In the genomic region with DNA sequence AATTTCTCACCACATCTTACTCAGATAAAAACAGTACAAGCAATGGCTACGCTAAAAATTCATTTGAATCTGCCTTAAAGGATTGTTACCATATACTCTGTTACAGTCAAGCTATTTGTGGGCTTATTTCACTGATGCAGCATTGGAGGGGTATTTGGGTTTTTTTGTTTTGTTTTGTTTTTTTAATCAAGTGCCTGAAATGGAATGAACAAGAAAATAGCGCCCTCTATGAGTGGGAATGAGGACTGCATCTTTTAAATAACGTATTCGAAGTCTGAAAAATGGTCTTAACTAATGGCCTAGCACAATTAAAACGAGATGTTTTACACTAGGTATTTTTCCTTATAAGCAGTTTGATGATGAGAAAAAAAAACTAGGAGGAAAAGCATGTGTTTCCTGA, we compare ENCODE assay signal across 11 mouse cellular contexts.
DNase-seq lines count a peak whose midpoint lies in the region; ATAC-seq and TF ChIP-seq lines count a peak whose summit lies in the region.
"Had no signal": no experiment of that assay in that cellular context is flagged by ENCODE, and none has a peak within 500 bp of the region (broad histone marks: within the 10 kb centered on the region; RNA-seq: fewer than 3 reads in every experiment).

No protein-coding gene starts in this region.

- no peaks in the 10 kb centered on the region for H3K79me2 ChIP-seq in MEL (ENCODE audit: control insufficient read depth, insufficient read depth, low read length, poor library complexity)

- H3K36me3 ChIP-seq in forebrain, embryonic 16.5 days (ENCODE audit: control insufficient read depth, insufficient read depth): no peaks in the 10 kb centered on the region
- H3K36me3 ChIP-seq in forebrain, embryonic 13.5 days (ENCODE audit: poor library complexity, severe bottlenecking): no peaks in the 10 kb centered on the region
- no peaks in the 10 kb centered on the region for H3K36me3 ChIP-seq in lung, embryonic 14.5 days (ENCODE audit: insufficient read depth)
- H3K36me3 ChIP-seq in MEL (ENCODE audit: control insufficient read depth in 1 of 2, insufficient read depth in 2 of 2, low read length in 2 of 2): peaks cover 0 to 2% of the 10 kb centered on the region in 2 experiments; a peak in 2 of 4 replicates
- H3K36me3 ChIP-seq in kidney, embryonic 15.5 days: no peaks in the 10 kb centered on the region
- H3K36me3 ChIP-seq: G1E; limb, embryonic 12.5 days; stomach, embryonic 15.5 days had no signal

- TF ChIP-seq CTCF in lung, embryonic 14.5 days (IDR thresholded peaks at IDR 0.05; ENCODE audit: low read depth): peak; percentile 46
- peak in 2 of 3 experiments; percentile 66 to 70; a peak in 4 of 6 replicates for TF ChIP-seq CTCF in MEL (IDR thresholded peaks at IDR 0.05 in 2 of 3, conservative IDR thresholded peaks at IDR 0.05 in 1 of 3; ENCODE audit: control insufficient read depth in 1 of 3, insufficient read depth in 1 of 3, low read depth in 2 of 3, low read length in 3 of 3, poor library complexity in 1 of 3, severe bottlenecking in 1 of 3)

- H3K27me3 ChIP-seq in forebrain, embryonic 16.5 days (replicated peaks; ENCODE audit: control insufficient read depth, insufficient read depth, low read length): no peaks in the 10 kb centered on the region
- no peaks in the 10 kb centered on the region for H3K27me3 ChIP-seq in forebrain, embryonic 13.5 days
- no peaks in the 10 kb centered on the region for H3K27me3 ChIP-seq in lung, embryonic 14.5 days (ENCODE audit: insufficient read depth, low read length)
- peaks cover 4% of the 10 kb centered on the region in 2 experiments for H3K27me3 ChIP-seq in MEL (ENCODE audit: control insufficient read depth in 1 of 2, insufficient read depth in 2 of 2, low read length in 2 of 2)
- H3K27me3 ChIP-seq in kidney, embryonic 15.5 days: no peaks in the 10 kb centered on the region
- H3K27me3 ChIP-seq: limb, embryonic 12.5 days; stomach, embryonic 15.5 days had no signal

- no peak overlapping the region for H3K4me2 ChIP-seq in forebrain, embryonic 16.5 days (ENCODE audit: low read length)
- no peak overlapping the region for H3K4me2 ChIP-seq in forebrain, embryonic 13.5 days
- H3K4me2 ChIP-seq in lung, embryonic 14.5 days: no peak overlapping the region
- H3K4me2 ChIP-seq in kidney, embryonic 15.5 days: no peak overlapping the region
- H3K4me2 ChIP-seq: limb, embryonic 12.5 days; stomach, embryonic 15.5 days had no signal

- WGBS in forebrain, embryonic 16.5 days: 67% methylated on average over 5 of the region's 5 CpGs
- WGBS in forebrain, embryonic 13.5 days: 71% methylated on average over 5 of the region's 5 CpGs
- WGBS in lung, embryonic 14.5 days: 68% methylated on average over 5 of the region's 5 CpGs
- WGBS in kidney, embryonic 15.5 days: 74% methylated on average over 5 of the region's 5 CpGs

- no peak for TF ChIP-seq POLR2A in MEL (IDR thresholded peaks at IDR 0.05; ENCODE audit: control insufficient read depth in 1 of 2, insufficient read depth in 1 of 2, low read depth in 1 of 2, low read length in 2 of 2, poor library complexity in 1 of 2)

- peak overlapping the region; percentile 89 for H3K27ac ChIP-seq in forebrain, embryonic 16.5 days (ENCODE audit: low read length)
- H3K27ac ChIP-seq in forebrain, embryonic 13.5 days: no peak overlapping the region
- no peak overlapping the region for H3K27ac ChIP-seq in lung, embryonic 14.5 days (ENCODE audit: low read depth)
- H3K27ac ChIP-seq in MEL (ENCODE audit: control insufficient read depth, low read depth, low read length): no peak overlapping the region
- no peak overlapping the region for H3K27ac ChIP-seq in kidney, embryonic 15.5 days
- H3K27ac ChIP-seq: limb, embryonic 12.5 days; stomach, embryonic 15.5 days had no signal

- H3K4me1 ChIP-seq in forebrain, embryonic 16.5 days (replicated peaks; ENCODE audit: control insufficient read depth, insufficient read depth, low read length): peaks cover 13% of the 10 kb centered on the region
- no peaks in the 10 kb centered on the region for H3K4me1 ChIP-seq in forebrain, embryonic 13.5 days
- no peaks in the 10 kb centered on the region for H3K4me1 ChIP-seq in lung, embryonic 14.5 days (ENCODE audit: insufficient read depth)
- peaks cover 0 to 3% of the 10 kb centered on the region in 2 experiments; a peak in 1 of 4 replicates for H3K4me1 ChIP-seq in MEL (ENCODE audit: control insufficient read depth in 1 of 2, insufficient read depth in 2 of 2, low read length in 2 of 2)
- H3K4me1 ChIP-seq in kidney, embryonic 15.5 days: 0 out of 2 replicates have a peak, but pooled peaks cover 5% of the 10 kb centered on the region
- H3K4me1 ChIP-seq: limb, embryonic 12.5 days; stomach, embryonic 15.5 days had no signal

- peak; percentile 34 for TF ChIP-seq RAD21 in MEL (IDR thresholded peaks at IDR 0.05; ENCODE audit: low read depth, low read length)

- DNase-seq in lung, embryonic 14.5 days: peak; percentile 64
- no peak for DNase-seq in lung, postnatal 25 days (ENCODE audit: low spot score)
- peak; percentile 61 for DNase-seq in MEL (ENCODE audit: low read depth, low spot score)

- H3K9me3 ChIP-seq in forebrain, embryonic 16.5 days (ENCODE audit: control insufficient read depth, low read length): no peaks in the 10 kb centered on the region
- H3K9me3 ChIP-seq in forebrain, embryonic 13.5 days (replicated peaks): no peaks in the 10 kb centered on the region
- no peaks in the 10 kb centered on the region for H3K9me3 ChIP-seq in lung, embryonic 14.5 days (ENCODE audit: low read depth, low read length)
- no peaks in the 10 kb centered on the region for H3K9me3 ChIP-seq in MEL (replicated peaks; ENCODE audit: insufficient read depth, low read length)
- H3K9me3 ChIP-seq in kidney, embryonic 15.5 days (replicated peaks): no peaks in the 10 kb centered on the region
- H3K9me3 ChIP-seq: G1E; limb, embryonic 12.5 days; stomach, embryonic 15.5 days had no signal

- no peak for ATAC-seq in forebrain, embryonic 16.5 days
- no peak for ATAC-seq in forebrain, embryonic 13.5 days
- no peak for ATAC-seq in lung, embryonic 14.5 days (ENCODE audit: insufficient read depth)
- ATAC-seq in megakaryocyte progenitor cell, adult 5-6 weeks (replicated peaks; ENCODE audit: poor library complexity): 0 out of 2 replicates have a peak, but pooled peaks have one; percentile 23
- ATAC-seq in cerebellum, adult (ENCODE audit: insufficient number of reproducible peaks, low FRiP score, low TSS enrichment): no peak
- ATAC-seq in kidney, embryonic 15.5 days (replicated peaks; ENCODE audit: low FRiP score): no peak

- no peak overlapping the region for H3K4me3 ChIP-seq in forebrain, embryonic 16.5 days (replicated peaks; ENCODE audit: low read length)
- H3K4me3 ChIP-seq in forebrain, embryonic 13.5 days: no peak overlapping the region
- H3K4me3 ChIP-seq in lung, embryonic 14.5 days (ENCODE audit: low read depth, low read length): no peak overlapping the region
- no peak overlapping the region for H3K4me3 ChIP-seq in MEL (ENCODE audit: control insufficient read depth in 1 of 2, insufficient read depth in 1 of 2, low read depth in 2 of 2, low read length in 2 of 2)
- H3K4me3 ChIP-seq in kidney, embryonic 15.5 days (replicated peaks): no peak overlapping the region
- H3K4me3 ChIP-seq: limb, embryonic 12.5 days; stomach, embryonic 15.5 days had no signal

- no peak overlapping the region for H3K9ac ChIP-seq in forebrain, embryonic 16.5 days (replicated peaks; ENCODE audit: low read depth, low read length)
- no peak overlapping the region for H3K9ac ChIP-seq in forebrain, embryonic 13.5 days
- H3K9ac ChIP-seq in lung, embryonic 14.5 days: no peak overlapping the region
- H3K9ac ChIP-seq in MEL (ENCODE audit: control insufficient read depth, low read depth, low read length, poor library complexity, severe bottlenecking): no peak overlapping the region
- no peak overlapping the region for H3K9ac ChIP-seq in kidney, embryonic 15.5 days
- H3K9ac ChIP-seq: limb, embryonic 12.5 days; stomach, embryonic 15.5 days had no signal

- TF ChIP-seq EP300 in MEL (IDR thresholded peaks at IDR 0.05; ENCODE audit: low read depth in 1 of 2, low read length in 2 of 2): no peak

TF ChIP-seq in MEL, 35 proteins besides CTCF, POLR2A, EP300 and RAD21:
- TF ChIP-seq SMC3 (IDR thresholded peaks at IDR 0.05; ENCODE audit: low read depth, low read length) (peak; percentile 47), MXI1 (IDR thresholded peaks at IDR 0.05; ENCODE audit: low read depth, low read length) (no peak), BHLHE40 (IDR thresholded peaks at IDR 0.05; ENCODE audit: borderline replicate concordance, low read depth, low read length) (no peak), UBTF (IDR thresholded peaks at IDR 0.05; ENCODE audit: borderline replicate concordance, insufficient read depth, low read depth, low read length) (no peak), POLR2AphosphoS5 (IDR thresholded peaks at IDR 0.05; ENCODE audit: borderline replicate concordance, low read depth, low read length) (no peak), ZNF384 (IDR thresholded peaks at IDR 0.05; ENCODE audit: low read depth, low read length) (peak; percentile 35; the same call in 1 of the 2 replicates)
